Mouse (Mus musculus) embryo, embryonic 9.5 days (tissue): ENCODE measurements around the gene Ankrd42.
A peak's percentile ranks its signal among the peaks of the same experiment; 100 is the strongest.

Source experiments
- DNase-seq: peaks from one replicate; pipeline ENCODE4 v3.0.0-alpha.2; 2017; ENCODE audit errors: extremely low spot score

Gene Ankrd42

GRCm38 (mm10) chr7:92637021-92637625 lies at the start of gene Ankrd42:
Gene Ankrd42, minus strand, starts transcription at chr7:92637142.
- peak; percentile 90 for DNase-seq

DNA sequence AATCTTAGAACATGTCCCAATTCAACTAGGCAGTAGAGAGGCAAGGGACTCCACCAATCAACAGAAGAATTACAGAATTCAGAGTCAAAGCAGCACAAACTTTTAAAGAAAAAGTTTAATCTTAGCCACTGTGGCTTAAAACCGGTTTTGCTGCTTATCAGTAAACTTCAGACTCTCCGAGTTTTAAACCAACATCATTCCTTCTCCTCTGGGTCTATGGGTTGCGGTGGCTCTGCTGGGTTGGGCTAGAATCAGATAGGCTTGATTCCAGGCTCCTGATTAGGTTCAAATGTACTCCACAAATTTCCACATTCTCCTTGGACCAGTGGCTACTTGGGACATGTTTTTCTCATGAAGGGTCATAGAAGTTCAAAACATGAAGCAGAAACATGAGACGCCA lies 40.4 kb upstream of the Ankrd42 start:
- DNase-seq, result no peak

DNA sequence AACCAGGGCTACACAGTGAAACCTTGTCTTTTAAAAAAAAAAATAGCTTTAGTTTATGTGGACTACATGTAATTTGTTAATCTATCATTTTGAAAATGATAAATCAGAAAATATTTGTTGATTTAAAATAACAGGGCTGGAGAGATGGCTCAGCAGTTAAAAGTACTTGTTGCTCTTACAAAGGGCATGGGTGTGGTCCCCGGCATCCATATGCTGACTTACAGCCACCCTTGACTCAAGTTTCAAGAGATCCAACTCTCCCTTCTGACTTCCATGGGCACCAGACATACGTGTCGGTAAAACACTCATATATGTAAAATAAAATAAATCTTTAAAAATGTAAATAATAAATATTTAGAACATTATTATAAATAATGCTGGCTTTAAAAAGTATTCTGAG lies 38.2 kb upstream of the Ankrd42 start:
- no peak for DNase-seq

- DNase-seq, result peak; percentile 95
These were observed 32.8 kb upstream of the Ankrd42 start, which contains the start of gene Pcf11 for GRCm38 (mm10) chr7:92669507-92670471. Gene Pcf11, minus strand, starts transcription at chr7:92669934.

- DNase-seq, result peak; percentile 71
These were observed 32.0 kb upstream of the Ankrd42 start for GRCm38 (mm10) chr7:92668791-92669506.

DNA sequence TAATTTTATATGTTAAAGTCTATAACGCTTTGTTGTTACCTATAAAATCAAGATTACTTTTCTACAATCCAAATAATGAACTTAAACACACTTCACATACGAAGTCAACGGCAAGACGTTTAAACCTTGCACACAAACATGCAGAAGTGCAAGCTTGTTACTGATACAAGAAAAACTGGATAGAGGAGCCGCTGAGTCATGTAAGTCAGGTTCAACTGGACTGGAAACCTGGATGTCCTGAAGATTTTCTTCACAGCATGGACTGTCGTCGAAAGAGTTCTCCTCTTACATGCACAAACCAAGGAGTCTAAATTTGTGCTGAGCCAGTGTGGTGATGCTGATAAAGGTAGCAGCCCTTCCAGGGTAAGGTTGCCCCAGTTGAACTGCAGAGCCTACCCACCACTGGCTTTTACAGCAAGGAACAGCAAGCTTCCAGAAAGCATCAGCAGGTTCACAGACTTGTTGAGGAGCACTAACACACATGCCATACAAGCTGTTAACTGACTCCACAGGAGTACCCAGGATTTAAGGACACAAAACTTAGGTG lies 29.4 kb upstream of the Ankrd42 start:
- DNase-seq, result no peak

GRCm38 (mm10) chr7:92658050-92658449 lies 21.1 kb upstream of the Ankrd42 start:
- no peak for DNase-seq

DNA sequence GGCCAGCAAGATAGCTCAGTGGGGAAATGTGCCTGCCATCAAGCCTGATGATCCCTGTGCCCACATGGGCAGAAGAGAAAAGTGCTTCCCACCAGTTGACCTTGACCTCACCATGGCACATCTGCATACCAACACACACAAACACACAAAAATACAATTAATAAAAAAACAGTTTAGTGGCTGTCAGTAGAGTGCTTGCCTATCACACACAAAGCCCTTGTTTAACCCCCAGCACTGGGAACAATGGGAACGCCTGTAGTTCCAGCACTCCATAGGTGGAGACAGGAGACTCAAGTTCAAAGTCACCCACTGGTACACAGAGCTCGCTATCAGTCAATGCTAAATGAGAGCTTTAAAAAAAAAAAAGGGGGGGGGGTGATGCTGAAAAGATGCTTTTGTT lies 19.4 kb upstream of the Ankrd42 start:
- no peak for DNase-seq

GRCm38 (mm10) chr7:92653329-92653728 lies 16.4 kb upstream of the Ankrd42 start:
- no peak for DNase-seq

DNA sequence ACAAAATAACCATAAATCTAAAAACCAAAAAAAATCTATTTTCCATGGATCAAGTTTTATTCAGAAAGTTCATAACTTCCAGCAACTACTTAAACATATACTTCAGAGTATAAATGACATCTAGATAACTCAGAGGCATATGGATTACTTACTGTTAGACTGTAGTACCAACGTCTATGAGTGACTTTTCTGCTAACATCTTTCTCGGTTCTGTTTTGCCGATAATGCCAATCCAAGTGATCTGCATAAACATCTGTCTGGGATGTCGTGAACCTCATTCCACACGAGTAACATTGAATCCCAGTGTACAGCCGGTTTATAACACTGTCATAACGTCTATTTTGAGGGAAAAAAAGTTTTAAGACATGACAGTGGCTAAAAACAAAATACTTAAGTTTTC lies 10.8 kb upstream of the Ankrd42 start:
- DNase-seq, result no peak

DNA sequence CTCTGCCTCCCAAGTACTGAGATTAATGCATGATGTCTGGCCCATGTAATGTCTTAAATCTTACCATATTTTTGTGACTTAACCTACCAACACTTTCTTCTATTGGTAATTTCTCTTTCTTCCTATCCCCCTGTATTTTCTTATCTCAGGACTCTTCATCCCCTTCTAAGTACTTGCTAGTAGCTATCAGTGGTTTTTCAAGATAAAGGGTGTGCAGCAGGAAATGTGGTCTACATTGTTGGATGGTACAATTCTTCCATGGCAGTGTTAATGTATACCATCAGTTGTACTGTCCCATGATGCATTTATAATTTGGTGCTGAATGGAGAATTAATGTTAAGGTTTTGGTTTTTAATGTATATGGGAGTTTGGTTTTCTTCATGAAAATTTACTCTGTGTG lies 5.4 kb upstream of the Ankrd42 start:
- DNase-seq, result no peak

DNA sequence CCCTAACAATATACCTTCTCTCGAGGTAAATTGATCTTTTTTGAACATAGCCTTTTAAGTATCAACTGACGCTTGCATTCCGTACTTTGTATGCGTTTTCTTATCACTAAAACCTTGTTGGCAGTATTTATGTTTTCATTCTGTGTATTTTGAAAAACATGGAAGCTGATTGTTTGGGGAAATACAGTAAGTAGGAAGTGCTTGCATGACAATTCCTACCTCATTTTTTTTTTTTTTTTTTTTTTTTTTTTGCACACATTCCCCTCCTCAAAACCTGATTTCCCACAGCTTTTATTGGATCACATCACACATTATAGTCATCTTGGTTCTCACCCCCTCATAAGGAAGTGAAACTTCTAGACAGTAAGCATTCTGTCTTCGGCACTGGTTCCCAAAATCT lies 1.1 kb upstream of the Ankrd42 start:
- DNase-seq, result no peak

GRCm38 (mm10) chr7:92636295-92637011 lies 489 bp downstream of the Ankrd42 start:
- no peak for DNase-seq

DNA sequence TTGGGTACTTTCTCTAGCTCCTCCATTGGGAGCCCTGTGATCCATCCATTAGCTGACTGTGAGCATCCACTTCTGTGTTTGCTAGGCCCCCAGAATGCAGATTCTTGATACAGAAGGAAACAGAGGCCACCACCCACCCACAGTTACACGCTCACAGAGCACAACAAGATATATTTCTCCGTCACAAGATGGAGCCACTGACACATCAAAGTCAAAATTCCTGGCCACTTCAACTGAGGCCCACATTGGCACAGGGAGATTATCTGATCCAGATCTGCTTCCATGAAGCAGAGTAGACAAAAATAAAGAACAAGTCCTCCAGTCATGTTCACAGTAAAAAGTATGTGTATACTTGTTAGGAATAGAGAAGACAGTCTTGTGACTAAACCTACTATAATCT lies 6.8 kb downstream of the Ankrd42 start:
- DNase-seq, result no peak

- no peak for DNase-seq
These were observed 12.5 kb downstream of the Ankrd42 start for GRCm38 (mm10) chr7:92624488-92624887.

GRCm38 (mm10) chr7:92610830-92611229 lies 26.1 kb downstream of the Ankrd42 start:
- no peak for DNase-seq

DNA sequence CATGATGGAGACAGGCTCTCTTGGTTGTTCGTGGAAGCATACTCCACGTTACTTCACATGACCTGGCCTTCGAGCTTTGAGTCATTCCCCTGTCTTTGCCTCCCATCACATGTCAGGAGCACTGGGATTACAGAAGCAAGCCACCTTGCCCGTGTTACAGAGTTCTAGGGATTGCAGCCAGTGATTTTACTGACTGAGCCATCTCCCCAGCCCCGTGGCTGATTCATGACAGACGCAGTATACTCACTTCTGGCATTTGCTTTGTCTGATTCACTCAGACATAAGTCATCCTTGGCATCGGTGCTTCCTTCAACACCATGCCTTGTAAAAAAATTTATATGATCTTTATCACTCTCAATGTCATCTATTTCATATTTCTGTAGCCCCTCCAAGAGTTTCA lies 32.0 kb downstream of the Ankrd42 start:
- DNase-seq, result no peak

- DNase-seq, result no peak
These were observed 46.1 kb downstream of the Ankrd42 start for GRCm38 (mm10) chr7:92590842-92591241.

- no peak for DNase-seq
These were observed 47.0 kb downstream of the Ankrd42 start for GRCm38 (mm10) chr7:92589986-92590385.

GRCm38 (mm10) chr7:92583567-92583966 lies 53.4 kb downstream of the Ankrd42 start:
- DNase-seq, result no peak

DNA sequence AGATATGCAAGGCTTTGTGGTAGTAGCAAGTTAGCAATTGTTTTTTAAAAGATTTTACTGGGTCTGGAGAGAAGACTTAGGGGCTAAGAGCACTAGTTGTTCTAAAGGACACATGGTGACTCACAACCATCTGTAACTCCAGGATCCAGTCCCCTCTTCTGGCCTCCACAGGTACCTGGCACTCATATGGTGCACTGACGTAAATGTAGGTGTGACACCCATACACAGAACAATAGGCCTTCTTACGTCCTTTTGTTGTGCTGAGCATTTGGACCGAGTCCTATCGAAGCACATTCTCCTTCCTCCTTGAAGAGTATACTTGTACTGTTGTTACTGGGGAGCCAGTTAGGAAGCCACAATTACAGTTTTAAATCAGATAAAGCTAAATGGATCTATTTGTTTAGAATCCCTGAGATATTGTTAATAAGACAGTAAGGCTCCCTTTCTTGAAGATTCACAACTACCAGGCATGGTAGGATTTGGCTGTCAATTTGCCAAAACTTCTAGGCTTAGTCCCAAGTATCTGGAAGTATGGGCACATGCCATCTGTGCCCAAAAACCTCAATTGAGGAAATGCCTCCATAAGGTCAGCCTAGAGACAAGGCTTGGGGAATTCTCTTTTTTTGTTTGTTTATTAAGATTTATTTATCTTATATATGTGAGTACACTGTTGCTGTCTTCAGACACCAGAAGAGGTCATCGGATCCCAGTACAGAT lies 56.3 kb downstream of the Ankrd42 start:
- DNase-seq, result no peak
